Mouse (Mus musculus) heart, adult 9 months (tissue): ENCODE measurements at regions not wholly inside any gene's neighbourhood (a gene's known extent, or its start where the extent isn't known, plus 50 kb on each side); places are given as distances from the start of the nearest gene placed in this dataset.
A peak's percentile ranks its signal among the peaks of the same experiment; 100 is the strongest.
"Not testable (repeated sequence)": the region's sequence is repeated elsewhere in the genome, so short reads cannot be mapped to it uniquely, and the experiment has no call there.

Experiments
- DNase-seq, 2 experiments: peaks; one replicate each; pipeline ENCODE4 v3.0.0; 2022; ENCODE audit warnings: low spot score in 2 of 2

DNA sequence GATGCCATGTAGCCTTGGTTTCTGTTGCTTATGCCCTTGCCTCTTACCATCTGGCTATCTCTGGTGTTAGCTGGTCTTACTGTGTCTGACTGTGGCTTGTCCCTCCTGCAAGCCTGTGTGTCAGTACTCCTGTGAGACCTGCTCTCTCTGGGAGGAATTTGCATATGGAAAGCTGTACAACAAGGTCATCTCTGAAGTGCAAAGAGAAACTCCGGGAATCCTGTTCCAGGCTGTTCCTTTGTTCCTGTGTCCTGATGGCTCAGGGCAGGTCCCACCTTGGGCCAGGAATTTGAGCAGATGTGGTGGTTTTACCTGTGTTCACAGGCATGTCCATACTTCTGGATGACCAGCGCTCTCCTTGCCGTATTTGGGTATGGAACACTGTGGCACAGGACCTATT, 218.6 kb upstream of the Nsun6 start:
- no peak for DNase-seq

DNA sequence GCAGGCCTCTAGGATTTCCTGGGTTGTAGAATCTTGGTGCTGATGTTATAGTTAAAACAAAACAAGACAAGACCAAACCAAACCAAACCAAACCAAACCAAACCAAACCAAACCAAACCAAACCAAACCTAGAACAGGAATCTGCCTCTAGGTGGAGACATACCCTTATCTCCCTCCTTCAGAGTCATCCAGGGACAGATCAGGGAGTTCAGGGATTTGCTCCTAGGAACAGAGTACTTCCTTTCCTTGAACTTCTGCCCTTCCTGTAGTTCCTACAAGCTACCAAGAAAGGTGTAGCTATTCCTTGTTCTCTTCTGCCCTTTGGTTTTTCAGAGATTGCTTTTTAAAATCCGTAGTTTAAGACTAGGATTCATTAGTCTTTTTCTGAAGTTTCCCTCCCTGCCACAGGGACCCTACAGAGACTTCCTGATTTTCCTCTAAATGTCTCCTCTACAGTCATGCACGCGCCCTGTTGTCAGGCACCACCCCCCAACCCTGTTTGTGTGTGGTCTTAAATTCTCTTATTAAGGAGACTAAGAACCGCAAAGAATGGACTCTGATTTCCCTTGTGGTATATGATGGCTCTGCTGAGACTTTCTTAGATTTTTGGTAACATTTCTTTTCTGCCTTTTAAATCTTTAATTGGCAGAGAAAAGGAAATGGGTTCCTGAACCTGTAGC, 205.8 kb upstream of the Nsun6 start:
- peak in 1 of 2 experiments; percentile 3 for DNase-seq

DNA sequence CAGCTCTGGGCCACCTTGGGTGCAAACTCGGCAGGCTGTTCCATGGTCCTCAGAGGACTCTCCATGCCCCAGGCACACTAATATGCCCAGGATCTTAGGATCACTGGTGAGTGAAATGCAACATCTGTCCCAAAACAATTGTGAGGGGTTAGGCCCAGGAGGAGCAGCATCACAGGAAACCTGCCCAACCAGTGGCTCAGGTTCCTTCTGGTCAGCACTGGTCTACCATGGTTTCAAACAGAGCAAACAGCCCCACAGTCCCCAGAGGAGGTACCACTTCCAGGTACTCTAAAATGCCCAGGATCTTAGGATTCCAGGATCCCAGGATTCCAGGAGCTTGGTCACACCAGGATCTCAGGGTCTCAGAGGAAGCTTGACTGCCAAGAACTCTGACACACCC, 187.4 kb upstream of the Nsun6 start:
- not testable (repeated sequence) for DNase-seq

DNA sequence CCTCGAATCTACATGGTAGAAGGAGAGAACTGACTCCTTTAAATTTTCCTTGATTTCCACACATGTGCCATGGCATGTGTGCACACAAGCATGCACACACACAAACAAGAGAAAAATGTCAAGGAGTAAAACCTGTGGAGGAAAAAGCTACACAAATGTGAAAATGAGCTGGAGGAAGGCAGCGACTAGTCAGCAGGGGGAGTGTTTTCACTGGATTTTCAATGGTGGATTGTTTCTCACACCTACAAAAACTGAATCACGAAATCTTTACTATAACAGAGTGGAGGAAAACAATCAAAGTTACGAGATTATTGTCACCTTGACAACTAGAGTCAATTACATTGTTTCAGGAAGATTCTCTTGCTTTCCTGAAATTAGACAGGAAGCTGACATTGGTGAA, 167.0 kb upstream of the Nsun6 start:
- no peak for DNase-seq

DNA sequence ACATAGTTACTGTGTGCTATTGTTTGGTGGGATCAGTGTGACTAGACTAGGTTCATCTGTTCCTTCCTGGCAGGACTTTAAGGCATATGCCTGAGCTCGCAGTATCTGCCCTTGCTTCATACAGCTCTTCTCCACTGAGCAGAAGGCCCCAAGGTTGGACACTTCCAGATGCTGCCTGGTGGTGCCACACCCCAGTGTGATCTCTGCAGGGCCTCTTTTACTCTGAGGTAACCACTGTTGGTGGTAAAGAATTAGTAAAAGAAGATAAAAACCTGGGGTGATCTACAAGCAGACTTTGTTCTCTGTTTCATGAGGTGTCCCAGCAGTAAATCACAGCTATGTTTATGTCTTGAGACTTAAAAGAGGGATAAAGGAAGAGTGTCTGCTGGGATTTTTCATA, 133.2 kb upstream of the Nsun6 start:
- no peak for DNase-seq

DNA sequence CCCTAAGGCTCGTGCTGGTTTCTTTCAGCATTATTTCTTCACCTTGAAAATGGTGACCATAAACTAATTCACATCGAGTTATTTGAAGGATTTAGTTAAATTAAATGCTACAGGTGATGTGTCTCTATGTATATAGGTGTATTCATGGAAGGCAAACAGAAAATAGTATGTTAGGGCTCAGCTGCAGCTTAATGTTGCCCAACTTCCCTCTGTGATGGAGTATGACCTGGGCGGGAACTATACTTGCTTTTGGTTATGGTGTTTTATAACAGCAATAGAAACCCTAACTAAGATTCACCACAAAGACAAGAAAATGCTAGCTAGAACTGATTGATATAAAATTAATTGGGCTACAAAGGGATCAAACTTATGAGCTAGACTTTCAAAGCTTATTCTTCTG, 126.1 kb upstream of the Nsun6 start:
- no peak for DNase-seq

DNA sequence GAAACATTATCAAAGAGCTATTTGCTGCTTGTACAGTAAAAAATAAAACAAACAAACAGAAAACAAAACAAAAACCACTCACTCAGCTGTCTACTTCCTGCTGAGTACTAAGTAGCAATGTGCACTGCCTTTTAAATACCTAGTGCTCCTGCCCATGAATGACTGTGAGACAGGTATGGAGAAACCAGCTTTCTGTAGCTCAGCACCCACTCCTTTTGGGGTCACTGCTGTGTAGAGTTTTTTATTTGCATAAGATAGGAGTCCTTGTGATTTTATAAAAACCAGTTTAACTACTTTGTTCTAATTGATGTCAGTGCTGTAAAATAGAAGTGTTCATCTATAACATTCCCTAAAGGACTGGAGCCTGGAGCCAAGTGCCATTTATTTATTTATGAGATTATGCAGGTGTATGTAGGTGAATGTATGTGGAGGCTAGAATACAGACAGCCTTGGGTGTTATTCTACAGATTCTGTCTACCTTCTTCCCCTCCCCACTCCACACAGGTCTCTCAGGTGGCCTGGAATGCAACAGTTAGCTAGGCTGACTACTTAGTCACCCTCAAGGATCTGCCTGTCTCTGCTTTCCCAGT, 111.7 kb upstream of the Nsun6 start:
- no peak for DNase-seq

DNA sequence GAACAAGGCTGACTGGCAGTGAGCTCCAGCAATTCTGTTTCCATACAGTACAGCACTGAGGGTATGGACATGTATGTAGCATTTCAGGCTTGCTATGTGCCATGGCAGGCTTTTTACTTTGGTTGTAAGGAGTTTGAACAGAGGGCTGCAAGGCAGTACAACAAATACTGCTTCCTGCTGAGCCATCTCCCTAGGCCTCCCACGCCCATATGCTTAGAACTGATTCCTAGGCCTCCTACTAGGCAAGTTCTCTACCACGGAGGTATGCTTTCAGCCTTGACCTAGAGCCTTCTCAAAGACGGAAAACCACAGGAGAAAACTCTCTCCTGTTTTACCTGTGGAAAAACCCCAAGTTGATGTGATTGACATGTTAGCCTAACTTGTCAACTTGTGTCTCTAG, 111.0 kb upstream of the Nsun6 start:
- no peak for DNase-seq

DNA sequence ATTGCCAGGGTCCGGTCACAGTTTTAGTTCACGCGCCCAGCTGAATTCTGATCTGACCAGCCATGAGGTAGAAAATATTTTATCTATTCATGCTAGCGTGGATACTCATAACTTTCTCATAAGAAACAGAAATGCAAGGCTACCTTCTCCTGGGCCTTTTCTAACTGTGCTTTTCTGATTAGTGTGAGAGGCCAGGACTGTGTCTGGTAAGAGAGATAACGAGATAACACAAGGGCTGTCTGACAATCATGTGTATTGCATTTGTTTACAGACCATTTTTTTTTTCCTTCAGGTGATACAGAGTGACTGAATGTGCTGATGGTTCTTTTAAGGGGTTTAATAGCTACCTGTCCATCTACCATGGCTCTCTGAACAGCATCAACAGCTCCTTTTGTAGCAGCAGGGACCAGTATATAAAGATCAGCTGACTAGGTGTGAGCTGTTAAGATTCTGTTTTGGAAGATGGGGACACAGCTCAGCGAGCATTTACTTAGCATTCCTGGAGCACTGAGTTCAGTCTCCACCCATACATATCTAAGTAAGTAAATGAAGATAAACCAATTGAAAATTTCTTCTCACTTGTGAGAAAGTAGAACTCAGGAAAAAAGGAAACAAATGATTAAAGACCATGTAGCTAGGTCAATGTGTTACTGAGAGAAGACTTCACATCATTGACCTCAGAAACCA, 109.0 kb upstream of the Nsun6 start:
- DNase-seq = no peak

DNA sequence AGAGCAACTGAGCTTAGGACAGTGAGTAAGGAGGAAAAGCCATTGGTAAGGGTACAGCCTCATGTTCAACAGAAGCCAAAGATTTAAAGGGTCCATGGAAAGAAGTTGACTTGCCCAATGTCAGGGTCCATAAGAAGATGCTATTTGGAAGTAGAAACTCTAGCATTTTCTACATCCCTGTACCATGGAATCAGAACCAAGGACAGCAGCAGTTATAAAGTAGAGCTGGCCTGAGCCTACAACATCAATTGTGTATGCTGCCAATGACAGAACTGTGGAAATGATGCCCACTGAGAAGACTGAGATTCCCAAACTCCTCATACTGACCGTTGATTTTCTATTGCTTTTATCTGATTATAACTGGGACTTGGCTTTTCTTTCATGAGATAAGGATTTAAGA, 107.0 kb upstream of the Nsun6 start:
- DNase-seq = no peak

DNA sequence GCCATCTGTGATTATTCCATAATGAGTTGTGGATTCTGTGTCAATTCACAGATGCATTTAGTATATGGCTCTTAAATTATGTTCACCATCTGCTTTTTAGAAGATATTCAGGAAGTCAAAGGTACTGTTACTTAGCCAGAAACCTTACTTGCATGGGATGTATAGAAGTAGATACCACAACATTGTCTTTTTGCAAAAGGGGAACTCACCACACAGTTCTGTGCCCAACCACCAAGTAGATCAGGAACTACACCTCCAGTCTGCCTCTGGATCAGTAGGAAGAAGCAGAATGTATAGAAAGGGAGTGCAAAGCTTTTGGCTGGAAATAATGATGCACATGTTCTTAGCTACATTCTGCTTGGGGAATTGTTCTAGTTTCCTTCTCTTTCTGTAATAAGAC, 102.8 kb upstream of the Nsun6 start:
- no peak for DNase-seq

DNA sequence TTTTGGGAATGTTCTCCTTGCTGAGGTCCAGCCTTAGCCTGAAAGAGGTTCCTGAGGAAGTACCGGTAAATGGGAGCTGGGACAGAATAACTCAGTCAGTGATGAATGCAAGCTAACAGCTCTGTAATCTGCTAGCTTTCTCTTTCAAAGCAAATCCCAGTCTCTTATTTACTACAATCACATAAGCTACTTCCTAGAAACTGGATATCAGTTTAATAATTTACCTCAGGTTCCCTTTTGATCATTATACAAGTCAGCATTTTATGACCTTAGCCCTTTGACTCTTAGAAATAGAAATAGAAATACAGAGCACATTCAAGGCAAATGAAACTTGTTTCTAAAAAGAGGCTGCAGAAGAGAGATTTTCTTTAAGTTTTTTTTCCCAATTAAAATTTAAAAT, 96.0 kb upstream of the Nsun6 start:
- no peak for DNase-seq

DNA sequence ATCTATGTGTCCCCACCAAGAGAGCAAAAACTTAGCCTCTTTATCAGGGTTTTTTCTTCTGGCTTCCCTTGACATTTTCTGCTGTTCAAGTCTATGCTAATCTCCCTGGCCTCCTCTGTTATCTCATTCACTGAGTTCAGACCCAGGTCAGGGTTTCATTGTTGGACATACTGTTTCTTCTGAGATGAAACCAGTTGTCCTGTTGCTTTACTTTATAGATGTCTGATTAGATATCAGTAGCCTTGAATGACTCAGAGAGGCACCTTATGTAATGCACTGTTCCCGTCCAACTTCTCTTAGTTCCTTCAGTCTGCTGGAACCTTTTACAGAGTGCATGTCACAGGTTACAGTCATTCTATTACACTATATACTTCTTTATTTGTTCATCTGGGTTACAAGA, 93.5 kb upstream of the Nsun6 start:
- DNase-seq = no peak

DNA sequence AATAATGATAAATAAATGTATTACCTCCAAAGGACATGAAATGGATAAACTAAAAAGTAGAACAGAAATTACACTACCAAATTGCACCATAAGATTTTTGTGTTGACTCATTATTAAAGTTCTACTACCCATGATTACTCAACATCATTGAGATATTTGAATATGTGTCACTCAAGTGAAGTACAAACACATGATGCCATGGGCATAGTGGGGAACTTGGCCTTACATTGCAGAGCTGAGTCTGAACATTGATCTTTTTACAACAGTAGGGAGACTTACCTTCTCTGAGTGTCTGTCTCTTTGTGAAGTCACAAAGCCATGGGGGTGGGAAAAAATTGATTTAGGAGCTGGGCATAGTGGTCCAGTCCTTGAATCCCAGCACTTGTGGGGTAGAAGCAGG, 92.1 kb upstream of the Nsun6 start:
- DNase-seq = no peak

DNA sequence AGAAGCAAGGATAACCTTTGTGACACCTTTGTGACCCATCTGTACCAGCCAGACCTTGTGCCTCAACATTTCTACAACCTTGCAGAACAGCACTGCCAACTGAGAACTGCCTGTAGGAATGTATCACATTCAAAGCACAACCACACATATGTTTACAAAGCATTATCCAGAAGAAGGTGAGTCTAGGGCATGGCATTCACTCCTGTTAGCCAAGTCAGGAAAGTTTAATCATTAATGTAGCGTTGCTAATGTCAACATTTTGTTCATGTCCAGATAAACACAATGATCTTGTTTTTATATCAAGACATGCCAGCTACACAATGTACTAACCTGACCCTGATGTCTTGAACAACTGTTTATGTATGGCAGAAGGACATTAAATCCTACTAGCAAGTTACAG, 91.5 kb upstream of the Nsun6 start:
- no peak for DNase-seq

DNA sequence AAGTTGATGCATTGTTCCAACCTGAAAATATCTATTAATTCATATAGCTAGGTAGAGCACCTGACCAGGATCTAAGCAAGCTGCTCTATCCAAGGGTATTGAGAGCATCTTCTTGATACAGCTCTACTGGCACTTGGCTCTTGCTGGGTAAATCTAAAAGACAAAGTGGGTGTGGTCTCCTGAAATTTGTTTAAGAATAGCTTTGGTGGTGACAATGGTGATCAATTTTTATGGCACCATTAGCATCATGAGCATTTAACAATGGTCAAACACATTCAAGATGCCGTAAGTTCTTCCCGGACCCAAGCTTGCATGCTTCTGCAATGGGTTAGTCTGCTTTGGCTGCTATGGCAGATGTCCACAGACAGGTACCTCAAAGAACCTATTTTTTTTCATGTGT, 89.9 kb upstream of the Nsun6 start:
- DNase-seq = no peak

DNA sequence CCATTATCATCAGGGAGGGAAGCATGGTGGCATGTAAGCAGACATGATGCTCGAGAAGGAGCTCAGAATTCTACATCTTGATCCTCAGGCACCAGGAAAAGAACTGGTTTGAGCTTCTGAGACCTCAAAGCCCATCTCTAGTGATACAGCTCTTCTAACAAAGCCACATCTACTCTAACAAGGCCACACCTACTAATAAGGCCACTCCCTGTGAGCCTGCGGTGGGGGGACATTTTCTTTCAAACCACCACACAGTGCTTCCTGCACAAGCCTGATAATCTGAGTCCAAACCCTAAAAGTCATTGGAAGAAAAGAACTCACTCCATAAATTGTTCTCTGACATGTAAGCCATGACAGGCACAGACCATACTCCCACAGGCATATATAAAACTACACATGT, 85.0 kb upstream of the Nsun6 start:
- DNase-seq = no peak
